12 mouse cellular contexts compared by ENCODE assay signal in the genomic region with DNA sequence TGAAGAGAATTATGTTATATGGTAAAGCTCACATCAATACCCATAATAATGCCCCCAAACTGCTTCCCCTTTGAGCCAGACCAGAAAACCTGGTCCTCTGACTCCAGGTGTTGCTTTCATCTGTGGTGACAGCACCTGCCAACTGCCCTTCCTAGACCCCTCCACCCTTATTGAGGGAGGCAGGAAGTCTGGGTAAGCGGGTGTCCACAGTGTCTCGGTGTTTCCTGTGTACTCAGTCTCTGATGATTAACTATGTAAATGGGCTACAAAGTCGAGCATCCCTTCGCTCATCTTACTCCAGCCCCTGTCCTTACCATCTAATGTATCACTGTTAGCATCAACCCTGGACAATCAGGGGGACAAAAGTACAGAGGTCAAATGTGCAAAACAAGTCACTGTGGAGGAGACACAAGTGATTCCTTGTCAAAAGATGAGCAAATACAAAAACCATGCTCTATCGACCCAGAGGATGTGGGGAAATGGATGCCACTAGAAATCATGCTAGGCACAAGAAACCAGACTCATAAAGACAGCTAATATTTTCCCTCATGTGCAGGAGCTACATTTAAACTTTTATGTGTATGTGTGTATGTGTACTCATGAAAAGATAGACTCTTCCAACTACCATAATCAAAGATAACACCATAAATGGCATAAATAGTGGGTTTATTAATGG.
"Had no signal": no experiment of that assay in that cellular context is flagged by ENCODE, and none has a peak within 500 bp of the region (broad histone marks: within the 10 kb centered on the region; RNA-seq: fewer than 3 reads in every experiment).

No protein-coding gene starts in this region.

- H3K4me1 ChIP-seq: intestine, embryonic 15.5 days; limb, embryonic 12.5 days; midbrain, embryonic 13.5 days; neural tube, embryonic 15.5 days; stomach, embryonic 15.5 days had no signal

- H3K27ac ChIP-seq: intestine, embryonic 15.5 days; layer of hippocampus, adult 2 months; limb, embryonic 12.5 days; liver, embryonic 14.5 days; midbrain, embryonic 13.5 days; neural tube, embryonic 15.5 days; stomach, embryonic 15.5 days had no signal

- H3K36me3 ChIP-seq: intestine, embryonic 15.5 days; midbrain, embryonic 13.5 days; neural tube, embryonic 15.5 days; stomach, embryonic 15.5 days had no signal

- H3K4me3 ChIP-seq: intestine, embryonic 15.5 days; layer of hippocampus, adult 2 months; limb, embryonic 12.5 days; midbrain, embryonic 13.5 days; neural tube, embryonic 15.5 days; stomach, embryonic 15.5 days had no signal

- DNase-seq: kidney, adult 18-20 months; kidney, postnatal 10 days; kidney, postnatal 4 days; liver; lung, adult 18-20 months had no signal

- H3K27me3 ChIP-seq: intestine, embryonic 15.5 days; limb, embryonic 12.5 days; midbrain, embryonic 13.5 days; neural tube, embryonic 15.5 days; stomach, embryonic 15.5 days had no signal

- ATAC-seq: intestine, embryonic 15.5 days; midbrain, embryonic 13.5 days had no signal
